Mouse (Mus musculus): Measurements from ENCODE around the gene Inafm1.

DNA sequence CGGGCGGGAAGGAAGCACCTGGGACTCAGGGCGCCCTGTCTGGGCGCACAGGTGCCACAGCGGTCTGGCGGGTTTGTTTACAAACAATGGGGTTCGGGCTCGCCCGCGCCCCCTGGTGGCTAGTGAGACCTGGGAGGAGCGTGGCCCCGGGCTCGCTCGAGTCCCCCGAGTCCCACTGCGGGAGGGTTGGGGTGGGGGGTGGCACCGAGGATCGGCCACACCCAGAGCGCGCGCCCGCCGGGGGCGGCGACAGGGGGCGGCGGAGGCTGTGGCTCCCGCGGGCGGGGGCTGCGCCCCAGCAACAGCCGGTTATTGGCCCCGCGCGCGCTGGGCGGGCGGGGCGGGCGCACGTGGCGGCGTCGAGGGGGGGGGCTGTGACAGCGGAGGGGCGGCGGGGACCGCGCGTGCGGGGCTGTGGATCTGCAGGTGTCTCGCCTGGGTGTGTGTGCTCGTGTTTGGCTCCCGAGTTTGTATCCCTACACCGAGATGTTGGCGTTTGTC is 36.7 kb upstream of the Inafm1 start:
- TF ChIP-seq CHD2 (IDR thresholded peaks at IDR 0.05; ENCODE audit: low read length) (peak; percentile 6; the same call in 1 of the 2 replicates), CTCF (conservative IDR thresholded peaks at IDR 0.05 in 1 of 2, IDR thresholded peaks at IDR 0.05 in 1 of 2; ENCODE audit: low read depth in 2 of 2, low read length in 2 of 2) (peak in 1 of 2 experiments; percentile 76; a peak in 2 of 4 replicates), ZKSCAN1 (IDR thresholded peaks at IDR 0.05; ENCODE audit: borderline replicate concordance, low read depth, low read length) (0 out of 2 replicates have a peak, but pooled peaks have one; percentile 2), UBTF (IDR thresholded peaks at IDR 0.05; ENCODE audit: low read depth, low read length) (0 out of 2 replicates have a peak, but pooled peaks have one; percentile 23), RAD21 (IDR thresholded peaks at IDR 0.05; ENCODE audit: low read depth, low read length) (peak; percentile 13), SIN3A (IDR thresholded peaks at IDR 0.05; ENCODE audit: low read length) (peak; percentile 98), MEF2A (IDR thresholded peaks at IDR 0.05; ENCODE audit: borderline replicate concordance, low read depth, low read length) (peak; percentile 68)
